Mouse (Mus musculus): ENCODE data around the gene Ep400. TPM values are rescaled to one million over a fixed set of nuclear protein-coding genes. Genes with fewer than 3 reads are reported as not detected.

The Ep400 gene
- total RNA-seq, 2 experiments from 2014 or later, result 29.4 to 34.3 TPM

GRCm38 (mm10) chr5:110709256-110709655 is 61.3 kb downstream of the Ep400 start:
- intact Hi-C loops (cut with DNase I; ENCODE audit: low total_unique reads), result no loop called here

GRCm38 (mm10) chr5:110704004-110704403 is 66.5 kb downstream of the Ep400 start:
- DNase-seq, result no peak

More at GRCm38 (mm10) chr5:110709256-110709655, 61.3 kb downstream of the Ep400 start:
- no peak for DNase-seq

GRCm38 (mm10) chr5:110698617-110699016 is 71.9 kb downstream of the Ep400 start:
- DNase-seq, result no peak
- intact Hi-C loops (cut with DNase I; ENCODE audit: low total_unique reads), result no loop called here

More at GRCm38 (mm10) chr5:110704004-110704403, 66.5 kb downstream of the Ep400 start:
- intact Hi-C loops (cut with DNase I; ENCODE audit: low total_unique reads), result no loop called here

- intact Hi-C loops (cut with DNase I; ENCODE audit: low total_unique reads), result no loop called here
- no peak for DNase-seq
Observed at GRCm38 (mm10) chr5:110682041-110682440, 88.5 kb downstream of the Ep400 start.

GRCm38 (mm10) chr5:110665486-110666121 is 104.9 kb downstream of the Ep400 start:
- DNase-seq, result no peak
- intact Hi-C loops (cut with DNase I; ENCODE audit: low total_unique reads), result no loop called here

- no peak for DNase-seq
- intact Hi-C loops (cut with DNase I; ENCODE audit: low total_unique reads), result no loop called here
Observed at GRCm38 (mm10) chr5:110664750-110665269, 105.7 kb downstream of the Ep400 start.

GRCm38 (mm10) chr5:110664041-110664440 is 106.5 kb downstream of the Ep400 start:
- DNase-seq, result no peak

GRCm38 (mm10) chr5:110659682-110660081 is 110.8 kb downstream of the Ep400 start:
- intact Hi-C loops (cut with DNase I; ENCODE audit: low total_unique reads), result no loop called here

More at GRCm38 (mm10) chr5:110664041-110664440, 106.5 kb downstream of the Ep400 start:
- intact Hi-C loops (cut with DNase I; ENCODE audit: low total_unique reads), result no loop called here

GRCm38 (mm10) chr5:110653686-110654085 is 116.8 kb downstream of the Ep400 start:
- intact Hi-C loops (cut with DNase I; ENCODE audit: low total_unique reads), result no loop called here
- DNase-seq, result no peak

More at GRCm38 (mm10) chr5:110659682-110660081, 110.8 kb downstream of the Ep400 start:
- no peak for DNase-seq

GRCm38 (mm10) chr5:110652719-110653648 is 117.5 kb downstream of the Ep400 start, which contains the start of the genes Noc4l and Ddx51:
Gene Noc4l (minus strand): TSS chr5:110653417.
Gene Ddx51 (plus strand): TSS chr5:110653451.
- peak; percentile 96 for DNase-seq
- intact Hi-C loops (cut with DNase I; ENCODE audit: low total_unique reads), result no loop called here

GRCm38 (mm10) chr5:110646377-110646776 is 124.1 kb downstream of the Ep400 start:
- no peak for DNase-seq
- intact Hi-C loops (cut with DNase I; ENCODE audit: low total_unique reads), result no loop called here

- DNase-seq, result peak; percentile 25
- intact Hi-C loops (cut with DNase I; ENCODE audit: low total_unique reads), result loop anchor here (5.0 kb wide), 1 partner anchor 282 kb away; no protein-coding TSS in a partner anchor
Observed at GRCm38 (mm10) chr5:110639459-110639858, 131.1 kb downstream of the Ep400 start.

GRCm38 (mm10) chr5:110638306-110639074 is 132.0 kb downstream of the Ep400 start:
- DNase-seq, result no peak
- intact Hi-C loops (cut with DNase I; ENCODE audit: low total_unique reads), result loop anchor here (5.0 kb wide), 1 partner anchor 281 kb away; no protein-coding TSS in a partner anchor

GRCm38 (mm10) chr5:110635951-110636707 is 134.4 kb downstream of the Ep400 start:
- DNase-seq, result no peak
- intact Hi-C loops (cut with DNase I; ENCODE audit: low total_unique reads), result loop anchor here (5.0 kb wide), 1 partner anchor 279 kb away; no protein-coding TSS in a partner anchor

- intact Hi-C loops (cut with DNase I; ENCODE audit: low total_unique reads), result no loop called here
- no peak for DNase-seq
Observed at GRCm38 (mm10) chr5:110629525-110630120, 140.9 kb downstream of the Ep400 start.

GRCm38 (mm10) chr5:110628156-110628555 is 142.4 kb downstream of the Ep400 start:
- peak; percentile 28 for DNase-seq
- intact Hi-C loops (cut with DNase I; ENCODE audit: low total_unique reads), result no loop called here

GRCm38 (mm10) chr5:110627351-110627750 is 143.2 kb downstream of the Ep400 start:
- intact Hi-C loops (cut with DNase I; ENCODE audit: low total_unique reads), result no loop called here
- no peak for DNase-seq

GRCm38 (mm10) chr5:110624319-110624718 is 146.2 kb downstream of the Ep400 start:
- no peak for DNase-seq
- intact Hi-C loops (cut with DNase I; ENCODE audit: low total_unique reads), result no loop called here
